Mouse (Mus musculus): ENCODE measurements around the gene Cabin1.

- TF ChIP-seq POLR2A (IDR thresholded peaks at IDR 0.05; ENCODE audit: insufficient read length, low read depth) (no peak), POLR2AphosphoS2 (IDR thresholded peaks at IDR 0.05; ENCODE audit: insufficient read length, low read depth) (no peak), E2F4 (IDR thresholded peaks at IDR 0.05; ENCODE audit: insufficient read depth) (no peak)
These were observed 10.4 kb upstream of the Cabin1 start for GRCm38 (mm10) chr10:75774587-75774986.
